Mouse (Mus musculus): ENCODE data around the gene Strip2.

Gene Strip2

GRCm38 (mm10) chr6:30009204-30009603 is 92.4 kb downstream of the Strip2 start:
- DNase-seq (ENCODE audit: low read depth) = no peak

All from NIH3T3 (cell line).